In the genomic region with DNA sequence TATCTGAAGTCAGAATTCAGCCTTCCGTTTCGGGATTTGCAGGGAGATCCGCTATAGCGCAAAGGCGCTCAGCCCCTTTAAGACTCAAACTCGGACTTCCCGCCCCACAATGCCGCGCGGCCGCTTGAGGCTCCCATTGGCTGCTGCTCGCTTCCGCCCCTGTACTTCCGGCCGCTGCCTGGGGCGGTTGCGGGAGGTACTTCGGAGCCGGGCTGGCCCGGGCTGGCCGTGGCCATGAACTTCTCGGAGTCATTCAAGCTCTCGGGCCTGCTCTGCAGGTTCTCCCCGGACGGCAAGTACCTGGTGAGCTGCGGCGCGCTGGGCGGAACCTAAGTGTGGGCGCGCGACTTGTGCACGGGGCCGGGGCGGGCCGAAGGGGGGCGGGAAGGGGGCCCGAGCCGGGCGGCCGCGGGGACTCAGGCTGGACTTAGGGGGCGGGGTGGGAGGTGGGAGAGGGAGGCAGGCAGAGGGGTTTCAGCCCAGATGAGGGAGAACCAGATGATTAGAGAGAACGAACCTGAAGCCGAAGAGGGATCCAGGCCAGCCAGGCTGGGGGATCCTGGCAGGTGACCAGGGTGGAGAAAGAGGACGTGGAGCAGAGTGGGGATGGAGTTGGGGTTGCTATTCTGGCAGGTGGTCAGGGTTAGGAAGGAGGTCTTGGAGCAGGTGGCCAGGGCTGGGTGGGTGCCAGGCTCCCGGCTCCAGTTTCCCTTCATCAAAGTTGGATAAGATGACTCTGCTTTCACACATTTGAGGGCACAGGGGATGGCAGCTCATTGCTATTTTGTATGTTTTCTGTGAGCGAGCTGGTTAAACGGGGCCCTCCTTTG, we compare ENCODE assay signal across 8 mouse cellular contexts. TPM values are rescaled to one million over a fixed set of nuclear protein-coding genes. Genes with fewer than 3 reads are reported as not detected.
DNase-seq lines count a peak whose midpoint lies in the region; ATAC-seq and TF ChIP-seq lines count a peak whose summit lies in the region.

A gene (plus strand): TSS at position 162 of the 830 bp plus-strand sequence.

- no peak for TF ChIP-seq POLR2A in bone marrow macrophage, adult 2 months (IDR thresholded peaks at IDR 0.05; ENCODE audit: borderline replicate concordance, low read depth, low read length)
- peak; percentile 85 for TF ChIP-seq POLR2A in embryonic fibroblast, embryonic 13.5 days (IDR thresholded peaks at IDR 0.05; ENCODE audit: low read depth, low read length)
- TF ChIP-seq POLR2A in liver, adult 2 months (IDR thresholded peaks at IDR 0.05; ENCODE audit: extremely low read depth, insufficient read depth, low read length): peak; percentile 63
- peak; percentile 72 for TF ChIP-seq POLR2A in myocyte (IDR thresholded peaks at IDR 0.05; ENCODE audit: insufficient read length, low read depth)

- peak; percentile 86 for DNase-seq in B cell, adult 2 months
- DNase-seq in heart, adult 9 months (ENCODE audit: low spot score in 2 of 2): peak; percentile 90
- peak; percentile 76 for DNase-seq in liver, adult 2 months (ENCODE audit: extremely low read depth, low read depth, low spot score)
- DNase-seq in splenic B cell, adult 2 months (ENCODE audit: low read depth, low spot score): peak; percentile 90

- H3ac ChIP-seq in myocyte (ENCODE audit: control insufficient read depth, insufficient read length): peak within 1 kb of the TSS; percentile 84

- peak within 1 kb of the TSS; percentile 82 for H3K9ac ChIP-seq in kidney, embryonic 14.5 days (ENCODE audit: low read depth, low read length)
- H3K9ac ChIP-seq in liver, adult 2 months (ENCODE audit: low read depth, low read length): peak within 1 kb of the TSS; percentile 91

- 2% methylated on average over 48 of the region's 49 CpGs for WGBS in kidney, embryonic 14.5 days
- WGBS in liver, adult 2 months: 2% methylated on average over 49 of the region's 49 CpGs

- no peak within 1 kb of the TSS for H3K27ac ChIP-seq in bone marrow macrophage, adult 2 months (ENCODE audit: insufficient read depth, low read depth, low read length)
- H3K27ac ChIP-seq in embryonic fibroblast, embryonic 13.5 days (ENCODE audit: insufficient read depth, low read length): no peak within 1 kb of the TSS
- H3K27ac ChIP-seq in kidney, embryonic 14.5 days (ENCODE audit: low read depth, low read length): peak within 1 kb of the TSS; percentile 89
- peak within 1 kb of the TSS; percentile 90 for H3K27ac ChIP-seq in liver, adult 2 months (replicated peaks; ENCODE audit: insufficient read depth, low read depth, low read length)

- peak within 1 kb of the TSS; percentile 81 for H3K4me3 ChIP-seq in bone marrow macrophage, adult 2 months (ENCODE audit: insufficient read depth, low read length)
- peak within 1 kb of the TSS; percentile 95 for H3K4me3 ChIP-seq in embryonic fibroblast, embryonic 13.5 days (ENCODE audit: insufficient read depth, low read length)
- peak within 1 kb of the TSS; percentile 82 for H3K4me3 ChIP-seq in kidney, embryonic 14.5 days (ENCODE audit: low read length)
- peak within 1 kb of the TSS; percentile 95 for H3K4me3 ChIP-seq in liver, adult 2 months (ENCODE audit: insufficient read depth, low read depth, low read length)
- peak within 1 kb of the TSS; percentile 52 for H3K4me3 ChIP-seq in myocyte

- H3K4me1 ChIP-seq in bone marrow macrophage, adult 2 months (ENCODE audit: control insufficient read depth, insufficient read depth, low read length): 0 out of 2 replicates have a peak, but pooled peaks cover 4% of the 10 kb centered on the region
- peaks cover 2% of the 10 kb centered on the region; the same call in 1 of the 2 replicates for H3K4me1 ChIP-seq in embryonic fibroblast, embryonic 13.5 days (ENCODE audit: control insufficient read depth, insufficient read depth, low read length)
- peaks cover 19% of the 10 kb centered on the region for H3K4me1 ChIP-seq in kidney, embryonic 14.5 days (ENCODE audit: control insufficient read depth, insufficient read depth, low read length)
- H3K4me1 ChIP-seq in liver, adult 2 months (ENCODE audit: control insufficient read depth, insufficient read depth, low read length): peaks cover 10% of the 10 kb centered on the region; the same call in 1 of the 2 replicates

- ATAC-seq in kidney, embryonic 14.5 days (ENCODE audit: low FRiP score, low TSS enrichment): peak; percentile 89

- peaks cover 45% of the 10 kb centered on the region for H3K27me3 ChIP-seq in kidney, embryonic 14.5 days (ENCODE audit: control insufficient read depth, insufficient read depth, low read length)
- H3K27me3 ChIP-seq in liver, adult 2 months (ENCODE audit: control insufficient read depth, insufficient read depth, low read length): peaks cover 22% of the 10 kb centered on the region
- peaks cover 41% of the 10 kb centered on the region for H3K27me3 ChIP-seq in myocyte (ENCODE audit: control insufficient read depth, insufficient read depth, insufficient read length)
- peaks cover 4% of the 10 kb centered on the region; the same call in 1 of the 2 replicates for H3K27me3 ChIP-seq in splenic B cell, adult 2 months (ENCODE audit: control insufficient read depth, insufficient read depth, low read length, poor library complexity, severe bottlenecking)

- TF ChIP-seq CTCF in bone marrow macrophage, adult 2 months (IDR thresholded peaks at IDR 0.05; ENCODE audit: low read depth, low read length): no peak
- no peak for TF ChIP-seq CTCF in embryonic fibroblast, embryonic 13.5 days (IDR thresholded peaks at IDR 0.05; ENCODE audit: borderline replicate concordance, insufficient read depth, low read length)
- TF ChIP-seq CTCF in liver, adult 2 months (IDR thresholded peaks at IDR 0.05; ENCODE audit: low read depth, low read length): no peak

- no peaks in the 10 kb centered on the region for H3K9me3 ChIP-seq in kidney, embryonic 14.5 days (ENCODE audit: control insufficient read depth, low read length)

- peak within 1 kb of the TSS; percentile 89 for H3K4me2 ChIP-seq in kidney, embryonic 14.5 days (replicated peaks; ENCODE audit: low read depth, low read length)
- peak within 1 kb of the TSS; percentile 85 for H3K4me2 ChIP-seq in myocyte (ENCODE audit: low read depth)

- no peaks in the 10 kb centered on the region; the same call in 1 of the 2 replicates for H3K79me2 ChIP-seq in liver, adult 2 months (ENCODE audit: control insufficient read depth, insufficient read depth, low read length)
- H3K79me2 ChIP-seq in myocyte (ENCODE audit: control insufficient read depth, insufficient read depth): peaks cover 7% of the 10 kb centered on the region

- H3K36me3 ChIP-seq in kidney, embryonic 14.5 days (ENCODE audit: control insufficient read depth, insufficient read depth, low read length): peaks cover 13% of the 10 kb centered on the region; the same call in 1 of the 2 replicates
- peaks cover 2% of the 10 kb centered on the region for H3K36me3 ChIP-seq in liver, adult 2 months (ENCODE audit: control insufficient read depth, insufficient read depth, low read length)
- H3K36me3 ChIP-seq in myocyte (ENCODE audit: control insufficient read depth, insufficient read depth): no peaks in the 10 kb centered on the region
- H3K36me3 ChIP-seq in splenic B cell, adult 2 months (ENCODE audit: control insufficient read depth, insufficient read depth, low read length, poor library complexity, severe bottlenecking): no peaks in the 10 kb centered on the region

TF ChIP-seq in myocyte, 11 proteins besides CTCF, POLR2A, EP300 and RAD21:
- TF ChIP-seq E2F4 (IDR thresholded peaks at IDR 0.05; ENCODE audit: insufficient read depth): peak; percentile 44
- TF ChIP-seq MYOD1 (IDR thresholded peaks at IDR 0.05; ENCODE audit: control insufficient read depth in 1 of 3, insufficient read length in 2 of 3, low read depth in 2 of 3): peak in 2 of 3 experiments; percentile 28 to 40
- TF ChIP-seq TCF12 (IDR thresholded peaks at IDR 0.05; ENCODE audit: insufficient read depth, poor library complexity, severe bottlenecking): no peak
- no peak for TF ChIP-seq SRF (IDR thresholded peaks at IDR 0.05; ENCODE audit: control insufficient read depth, insufficient read length, low read depth)
- no peak for TF ChIP-seq MAX (IDR thresholded peaks at IDR 0.05; ENCODE audit: low read depth)
- peak in 1 of 3 experiments; percentile 5 for TF ChIP-seq MYOG (IDR thresholded peaks at IDR 0.05; ENCODE audit: control insufficient read depth in 1 of 3, insufficient read depth in 1 of 3, insufficient read length in 2 of 3, low read depth in 2 of 3)

RNA-seq across cellular contexts. Expression of the gene that starts here (rescaled TPM):
- 10.0 and 12.7 TPM in 2 replicates for polyA plus RNA-seq in bone marrow macrophage, adult 2 months (2012; ENCODE audit: insufficient read depth, insufficient read length, missing spikeins)
- 9.9 and 13.0 TPM in 2 replicates for polyA plus RNA-seq in embryonic fibroblast, embryonic 13.5 days (2011; ENCODE audit: insufficient read length, low read depth, missing spikeins)
- polyA plus RNA-seq in kidney, embryonic 14.5 days (2014; fragmentation: Nextera tagmentation; extraction: Ambion mirVana): 37.7 and 41.7 TPM in 2 replicates
- 9.3 and 10.3 TPM in 2 replicates for total RNA-seq in liver, adult 2 months (2014; rRNA removed)
- polyA plus RNA-seq in liver, adult 2 months (2012; rRNA removed): 22.4 and 25.3 TPM in 2 replicates
- 23.8 TPM for polyA plus RNA-seq in myocyte (2012; fragmentation: generic; extraction: Trizol)

Comparison
In these comparisons a context has a peak if more than half of its experiments do, and no peak if none do; other contexts are left out.
1. H3K27ac ChIP-seq: peak in kidney, embryonic 14.5 days (single experiment) and liver, adult 2 months (single experiment); none in bone marrow macrophage, adult 2 months (single experiment) and embryonic fibroblast, embryonic 13.5 days (single experiment).
2. Peak in every context shown above with its lines, with median percentiles within 50 percentile points of each other: DNase-seq and H3K4me3 ChIP-seq.